21 mouse cellular contexts compared by ENCODE assay signal in genomic region chr9:58545428-58545827, GRCm38 (mm10). TPM values are rescaled to one million over a fixed set of nuclear protein-coding genes. Genes with fewer than 3 reads are reported as not detected.
DNase-seq lines count a peak whose midpoint lies in the region; ATAC-seq and TF ChIP-seq lines count a peak whose summit lies in the region.
"Had no signal": no experiment of that assay in that cellular context is flagged by ENCODE, and none has a peak within 500 bp of the region (broad histone marks: within the 10 kb centered on the region; RNA-seq: fewer than 3 reads in every experiment).

No protein-coding gene starts in this region.

- peak overlapping the region; percentile 17 for H3K4me2 ChIP-seq in hindbrain, embryonic 16.5 days (ENCODE audit: low read length)
- H3K4me2 ChIP-seq in hindbrain, embryonic 14.5 days (replicated peaks), result no peak overlapping the region
- H3K4me2 ChIP-seq in CH12.LX (ENCODE audit: insufficient read depth, low read depth, poor library complexity, severe bottlenecking), result peak overlapping the region; percentile 3; the same call in 1 of the 2 replicates
- H3K4me2 ChIP-seq: limb, embryonic 13.5 days had no signal

- TF ChIP-seq RAD21 in CH12.LX (IDR thresholded peaks at IDR 0.05; ENCODE audit: low read depth, low read length), result no peak

- no peak overlapping the region for H3K4me3 ChIP-seq in cerebellum, adult 2 months (replicated peaks; ENCODE audit: insufficient read depth, low read depth, low read length)
- peak overlapping the region; percentile 65 for H3K4me3 ChIP-seq in gastrocnemius, adult 2 months
- H3K4me3 ChIP-seq in hindbrain, embryonic 16.5 days (ENCODE audit: low read length), result no peak overlapping the region
- no peak overlapping the region for H3K4me3 ChIP-seq in hindbrain, embryonic 14.5 days (replicated peaks; ENCODE audit: low read length)
- peak overlapping the region in 1 of 3 experiments; percentile 41 for H3K4me3 ChIP-seq in CH12.LX (replicated peaks in 1 of 3; ENCODE audit: low read depth in 2 of 3, low read length in 2 of 3, poor library complexity in 1 of 3)
- H3K4me3 ChIP-seq: limb, embryonic 13.5 days had no signal

- no peaks in the 10 kb centered on the region for H3K36me3 ChIP-seq in hindbrain, embryonic 16.5 days (ENCODE audit: control insufficient read depth, insufficient read depth, low read length)
- no peaks in the 10 kb centered on the region for H3K36me3 ChIP-seq in hindbrain, embryonic 14.5 days (replicated peaks; ENCODE audit: control insufficient read depth, insufficient read depth)
- H3K36me3 ChIP-seq in CH12.LX (replicated peaks in 1 of 2; ENCODE audit: control insufficient read depth in 1 of 2, insufficient read depth in 1 of 2, low read length in 1 of 2), result no peaks in the 10 kb centered on the region

- peak overlapping the region; percentile 6; the same call in 1 of the 2 replicates for H3K9ac ChIP-seq in hindbrain, embryonic 16.5 days (ENCODE audit: low read depth, low read length)
- H3K9ac ChIP-seq in hindbrain, embryonic 14.5 days, result no peak overlapping the region
- H3K9ac ChIP-seq in CH12.LX (ENCODE audit: insufficient read depth, low read depth), result no peak overlapping the region
- H3K9ac ChIP-seq: limb, embryonic 13.5 days; liver, embryonic 14.5 days had no signal

- intact Hi-C loops in gastrocnemius, adult 2 months (cut with DNase I), result loop anchor here (10.0 kb wide), 1 partner anchor 329 kb away; no protein-coding TSS in a partner anchor

- DNase-seq in cerebellum, adult 2 months, result no peak
- DNase-seq in gastrocnemius, adult 2 months, result no peak
- no peak for DNase-seq in gastrocnemius, adult 18-20 months (ENCODE audit: low spot score)
- DNase-seq in hindbrain, embryonic 14.5 days (ENCODE audit: low spot score), result no peak
- no peak for DNase-seq in CH12.LX (ENCODE audit: extremely low read depth)
- no peak for DNase-seq in adrenal gland, adult 2 months
- DNase-seq: adrenal gland, adult 8-10 months; gastrocnemius, postnatal 14 days; kidney, adult 18-20 months; kidney, postnatal 10 days; retina, postnatal 1 day; thymus, adult 18-20 months had no signal

- dilution Hi-C loops in CH12.LX (cut with MboI; ENCODE audit: extremely low pct_ligation_motif_present, extremely low pct_unique_long_range_greater_than_20kb, low sequenced_read_pairs), result no loop called here

- no peaks in the 10 kb centered on the region for H3K27me3 ChIP-seq in cerebellum, adult 2 months (ENCODE audit: control insufficient read depth, insufficient read depth, low read length)
- H3K27me3 ChIP-seq in hindbrain, embryonic 16.5 days (replicated peaks; ENCODE audit: control insufficient read depth, insufficient read depth, low read length), result no peaks in the 10 kb centered on the region
- H3K27me3 ChIP-seq in hindbrain, embryonic 14.5 days (ENCODE audit: control insufficient read depth, insufficient read depth, low read length), result no peaks in the 10 kb centered on the region
- H3K27me3 ChIP-seq in CH12.LX (replicated peaks), result no peaks in the 10 kb centered on the region
- H3K27me3 ChIP-seq: limb, embryonic 13.5 days had no signal

- H3K79me2 ChIP-seq in CH12.LX (replicated peaks; ENCODE audit: control insufficient read depth, extremely low read depth, insufficient read depth, poor library complexity, severe bottlenecking), result no peaks in the 10 kb centered on the region

- TF ChIP-seq EP300 in CH12.LX (IDR thresholded peaks at IDR 0.05; ENCODE audit: low read length), result peak; percentile 54

- no peak for ATAC-seq in cerebellum, adult (ENCODE audit: insufficient number of reproducible peaks, low FRiP score, low TSS enrichment)
- ATAC-seq in hindbrain, embryonic 16.5 days, result no peak
- ATAC-seq in hindbrain, embryonic 14.5 days (ENCODE audit: low FRiP score), result no peak
- ATAC-seq: CD4-positive, CD25-positive, alpha-beta regulatory T cell, adult 4 months; hindbrain, postnatal 0 days had no signal

- WGBS in cerebellum, adult 2 months, result 80% methylated on average over 6 of the region's 6 CpGs
- WGBS in hindbrain, embryonic 16.5 days, result 73% methylated on average over 6 of the region's 6 CpGs
- WGBS in hindbrain, embryonic 14.5 days, result 72% methylated on average over 6 of the region's 6 CpGs

- TF ChIP-seq CTCF in cerebellum, adult 2 months (IDR thresholded peaks at IDR 0.05; ENCODE audit: borderline replicate concordance, insufficient read depth, low read depth, low read length), result no peak
- TF ChIP-seq CTCF in gastrocnemius, adult 2 months (IDR thresholded peaks at IDR 0.05), result no peak
- TF ChIP-seq CTCF in CH12.LX (conservative IDR thresholded peaks at IDR 0.05 in 1 of 2, IDR thresholded peaks at IDR 0.05 in 1 of 2; ENCODE audit: low read depth in 2 of 2, low read length in 2 of 2), result no peak

- TF ChIP-seq POLR2A in cerebellum, adult 2 months (IDR thresholded peaks at IDR 0.05; ENCODE audit: borderline replicate concordance, insufficient read depth, low read length), result no peak
- TF ChIP-seq POLR2A in CH12.LX (IDR thresholded peaks at IDR 0.05; ENCODE audit: low read depth, low read length), result no peak

- H3K4me1 ChIP-seq in cerebellum, adult 2 months (ENCODE audit: control insufficient read depth, insufficient read depth, low read length), result peaks cover 29% of the 10 kb centered on the region
- peaks cover 18% of the 10 kb centered on the region for H3K4me1 ChIP-seq in hindbrain, embryonic 16.5 days (ENCODE audit: control insufficient read depth, insufficient read depth, low read depth, low read length)
- H3K4me1 ChIP-seq in hindbrain, embryonic 14.5 days (replicated peaks; ENCODE audit: control insufficient read depth, insufficient read depth, low read length), result peaks cover 9% of the 10 kb centered on the region; the same call in 1 of the 2 replicates
- H3K4me1 ChIP-seq in CH12.LX (ENCODE audit: control insufficient read depth in 1 of 2, insufficient read depth in 2 of 2), result peaks cover 15 to 56% of the 10 kb centered on the region in 2 experiments

- no peaks in the 10 kb centered on the region for H3K9me3 ChIP-seq in hindbrain, embryonic 16.5 days (ENCODE audit: control insufficient read depth, low read length)
- no peaks in the 10 kb centered on the region for H3K9me3 ChIP-seq in hindbrain, embryonic 14.5 days (ENCODE audit: control insufficient read depth, low read length)
- no peaks in the 10 kb centered on the region for H3K9me3 ChIP-seq in CH12.LX (replicated peaks; ENCODE audit: low read length)
- H3K9me3 ChIP-seq: limb, embryonic 13.5 days had no signal

- in situ Hi-C loops in CH12.LX (cut with MboI; ENCODE audit: low pct_ligation_motif_present, low pct_unique_long_range_greater_than_20kb, low sequenced_read_pairs), result loop anchor here (10.0 kb wide), 2 partner anchors 109 to 329 kb away; no protein-coding TSS in a partner anchor

- H3K27ac ChIP-seq in cerebellum, adult 2 months (ENCODE audit: insufficient read depth, low read length), result peak overlapping the region; percentile 55; the same call in 1 of the 2 replicates
- H3K27ac ChIP-seq in gastrocnemius, adult 2 months, result peak overlapping the region; percentile 85
- no peak overlapping the region for H3K27ac ChIP-seq in hindbrain, embryonic 16.5 days (ENCODE audit: low read depth, low read length)
- H3K27ac ChIP-seq in hindbrain, embryonic 14.5 days, result no peak overlapping the region
- no peak overlapping the region for H3K27ac ChIP-seq in CH12.LX (ENCODE audit: insufficient read depth, low read depth)
- H3K27ac ChIP-seq: limb, embryonic 13.5 days; liver, embryonic 14.5 days had no signal

TF ChIP-seq in CH12.LX, 34 proteins besides CTCF, POLR2A, EP300 and RAD21:
- TF ChIP-seq SMC3 (IDR thresholded peaks at IDR 0.05; ENCODE audit: low read depth, low read length) (no peak), MAFK (IDR thresholded peaks at IDR 0.05; ENCODE audit: insufficient replicate concordance, low read length) (no peak), ZNF384 (IDR thresholded peaks at IDR 0.05; ENCODE audit: low read depth, low read length) (peak; percentile 62), ZMIZ1 (IDR thresholded peaks at IDR 0.05; ENCODE audit: low read depth, low read length) (no peak)
TF ChIP-seq in CH12.LX: peak in this region for 1.

RNA-seq across cellular contexts. Expression of gene Cd276, which starts 9.8 kb away (rescaled TPM):
- 6.4 and 6.9 TPM in 2 replicates for polyA plus RNA-seq in cerebellum, adult 2 months (2012; rRNA removed)
- total RNA-seq in gastrocnemius, adult 2 months (2021), result 10 to 100 TPM in 1 of 2 experiments, 1 to 10 TPM in 1; 9.2 to 10.2 TPM
- 10 to 100 TPM in 1 of 2 experiments, 1 to 10 TPM in 1; 8.5 to 13.5 TPM for total RNA-seq in gastrocnemius, adult 18-20 months (2021)
- 24.6 and 33.7 TPM in 2 replicates for polyA plus RNA-seq in hindbrain, embryonic 16.5 days (2015; fragmentation: Nextera tagmentation; extraction: Ambion mirVana)
- 33.4 and 37.6 TPM in 2 replicates for polyA plus RNA-seq in hindbrain, embryonic 14.5 days (2014; fragmentation: Nextera tagmentation; extraction: Ambion mirVana)
- total RNA-seq in CH12.LX (2012; rRNA removed) (0.55 and 0.97 TPM in 2 replicates), CH12.LX (2014; rRNA removed) (0.59 and 0.78 TPM in 2 replicates)
- polyA plus RNA-seq in CH12.LX (2012; ENCODE audit: insufficient read length, low read depth), result 1.3 and 4.3 TPM in 2 replicates
- total RNA-seq in adrenal gland, adult 2 months (2021), result 10 to 100 TPM; 11.0 to 12.3 TPM
- polyA plus RNA-seq in adrenal gland, adult 2 months (2012; rRNA removed), result 7.2 and 9.5 TPM in 2 replicates
- polyA plus RNA-seq: CD4-positive, CD25-positive, alpha-beta regulatory T cell, adult 4 months had no signal

RNA-seq across cellular contexts. Expression of gene Nptn, which starts 36.6 kb away (rescaled TPM):
- 1,284 and 1,476 TPM in 2 replicates for polyA plus RNA-seq in cerebellum, adult 2 months (2012; rRNA removed)
- total RNA-seq in gastrocnemius, adult 2 months (2021), result 100 to 1,000 TPM; 102 to 114 TPM
- 100 to 1,000 TPM; 116 to 123 TPM for total RNA-seq in gastrocnemius, adult 18-20 months (2021)
- 216 and 258 TPM in 2 replicates for polyA plus RNA-seq in hindbrain, embryonic 16.5 days (2015; fragmentation: Nextera tagmentation; extraction: Ambion mirVana)
- 209 and 250 TPM in 2 replicates for polyA plus RNA-seq in hindbrain, embryonic 14.5 days (2014; fragmentation: Nextera tagmentation; extraction: Ambion mirVana)
- total RNA-seq in CH12.LX (2012; rRNA removed), result 48.4 and 62.4 TPM in 2 replicates
- total RNA-seq in CH12.LX (2014; rRNA removed), result 172 and 175 TPM in 2 replicates
- 118 and 184 TPM in 2 replicates for polyA plus RNA-seq in CH12.LX (2012; ENCODE audit: insufficient read length, low read depth)
- 100 to 1,000 TPM; 200 to 247 TPM for total RNA-seq in adrenal gland, adult 2 months (2021)
- polyA plus RNA-seq in adrenal gland, adult 2 months (2012; rRNA removed), result 204 and 227 TPM in 2 replicates

RNA-seq across cellular contexts. Expression of gene Insyn1, which starts 57.0 kb away (rescaled TPM):
- 147 and 149 TPM in 2 replicates for polyA plus RNA-seq in cerebellum, adult 2 months (2012; rRNA removed)
- total RNA-seq in gastrocnemius, adult 2 months (2021), result 10 to 100 TPM; 17.3 to 20.1 TPM
- total RNA-seq in gastrocnemius, adult 18-20 months (2021), result 10 to 100 TPM; 24.5 to 31.0 TPM
- polyA plus RNA-seq in hindbrain, embryonic 16.5 days (2015; fragmentation: Nextera tagmentation; extraction: Ambion mirVana), result 8.5 and 9.6 TPM in 2 replicates
- polyA plus RNA-seq in hindbrain, embryonic 14.5 days (2014; fragmentation: Nextera tagmentation; extraction: Ambion mirVana), result 15.1 and 16.7 TPM in 2 replicates
- 3.0 and 5.5 TPM in 2 replicates for total RNA-seq in CH12.LX (2012; rRNA removed)
- total RNA-seq in CH12.LX (2014; rRNA removed), result 1.1 and 2.4 TPM in 2 replicates
- 2.5 and 2.6 TPM in 2 replicates for polyA plus RNA-seq in CH12.LX (2012; ENCODE audit: insufficient read length, low read depth)
- 10 to 100 TPM in 1 of 2 experiments, 1 to 10 TPM in 1; 8.2 to 11.9 TPM for total RNA-seq in adrenal gland, adult 2 months (2021)
- 9.2 and 12.7 TPM in 2 replicates for polyA plus RNA-seq in adrenal gland, adult 2 months (2012; rRNA removed)
- total RNA-seq: megakaryocyte progenitor cell, adult 5-6 weeks; monocyte, adult 5-6 weeks; neutrophil, adult 5-6 weeks had no signal
- polyA plus RNA-seq: CD4-positive, CD25-positive, alpha-beta regulatory T cell, adult 4 months had no signal

Comparison
In these comparisons a context has a peak if more than half of its experiments do, and no peak if none do; other contexts are left out.
1. H3K27ac ChIP-seq: peak in cerebellum, adult 2 months (single experiment) and gastrocnemius, adult 2 months (single experiment); none in hindbrain, embryonic 16.5 days (single experiment), hindbrain, embryonic 14.5 days (single experiment) and CH12.LX (single experiment).